Mouse (Mus musculus) liver, postnatal 0 days (tissue): ENCODE data around the gene Mctp1. TPM values are rescaled to one million over a fixed set of nuclear protein-coding genes. Genes with fewer than 3 reads are reported as not detected.

ENCODE experiments used
- ATAC-seq: fragments of 200-750 bp; cut with Nextera tagmentation; 2 replicates; pipeline ENCODE4 v1.8.0; 2017; ENCODE audit warnings: mild to moderate bottlenecking, moderate library complexity
- DNase-seq: peaks from one replicate; pipeline ENCODE4 v3.0.0-alpha.2; 2016
- H3K27ac ChIP-seq: fragments of 300-500 bp; sonication (generic); 2 replicates; pipeline ENCODE4 v1.5.1; 2014; ENCODE audit warnings: antibody characterized with exemption, moderate library complexity, mild to moderate bottlenecking, low read depth
- H3K27me3 ChIP-seq: fragments of 300-500 bp; sonication (generic); 2 replicates; pipeline ENCODE4 v1.6.1; 2014; ENCODE audit warnings: low read length, control low read depth, mixed read lengths; ENCODE audit not compliant: insufficient read depth
- H3K36me3 ChIP-seq: fragments of 300-500 bp; sonication (generic); replicated peaks from 2 replicates; pipeline ENCODE4 v1.6.1; 2014; ENCODE audit warnings: mild to moderate bottlenecking, control low read depth, low read length, moderate library complexity, mixed read lengths; ENCODE audit not compliant: insufficient read depth
- H3K4me1 ChIP-seq: fragments of 300-500 bp; sonication (generic); 2 replicates; pipeline ENCODE4 v1.6.1; 2014; ENCODE audit warnings: antibody characterized with exemption, mild to moderate bottlenecking, control low read depth; ENCODE audit not compliant: insufficient read depth
- H3K4me2 ChIP-seq: fragments of 300-500 bp; sonication (generic); 2 replicates; pipeline ENCODE4 v1.6.1; 2014; ENCODE audit warnings: low read depth, mild to moderate bottlenecking, low read length, moderate library complexity, mixed read lengths
- H3K4me3 ChIP-seq: fragments of 300-500 bp; sonication (generic); 2 replicates; pipeline ENCODE4 v1.5.1; 2014; ENCODE audit warnings: low read depth, low read length
- H3K9ac ChIP-seq: fragments of 300-500 bp; sonication (generic); replicated peaks from 2 replicates; pipeline ENCODE4 v1.6.1; 2014; ENCODE audit warnings: mild to moderate bottlenecking, moderate library complexity
- H3K9me3 ChIP-seq: fragments of 300-500 bp; sonication (generic); 2 replicates; pipeline ENCODE4 v1.6.1; 2016; ENCODE audit warnings: mild to moderate bottlenecking, control low read depth, low read length, mixed read lengths
- CTCF ChIP-seq: sonication (generic); IDR thresholded peaks from 2 replicates; pipeline ENCODE4 v1.5.1; 2016; ENCODE audit warnings: antibody characterized with exemption, low read depth
- EP300 ChIP-seq: IDR thresholded peaks from 2 replicates; pipeline ENCODE4 v1.6.1; 2016; ENCODE audit warnings: antibody characterized with exemption, low read depth, mild to moderate bottlenecking
- WGBS: fragments of 180-500 bp; shearing (Covaris S2); extraction: QIAGEN DNeasy Blood & Tissue Kit; methylation state at CpG from one replicate; pipeline ENCODE4 v1.1.7; 2014; ENCODE audit not compliant: insufficient replicate concordance; 5-methylcytosine and 5-hydroxymethylcytosine counted together
- polyA plus RNA-seq: library from polyadenylated mRNA; unstranded; fragments of >200 nt; fragmentation: Nextera tagmentation; extraction: Ambion mirVana; gene quantifications from 2 replicates; pipeline ENCODE4 v1.2.1, GENCODE M21; 2015

Gene Mctp1
- polyA plus RNA-seq, 1 experiment from 2014 or later, result 2.6 TPM

DNA sequence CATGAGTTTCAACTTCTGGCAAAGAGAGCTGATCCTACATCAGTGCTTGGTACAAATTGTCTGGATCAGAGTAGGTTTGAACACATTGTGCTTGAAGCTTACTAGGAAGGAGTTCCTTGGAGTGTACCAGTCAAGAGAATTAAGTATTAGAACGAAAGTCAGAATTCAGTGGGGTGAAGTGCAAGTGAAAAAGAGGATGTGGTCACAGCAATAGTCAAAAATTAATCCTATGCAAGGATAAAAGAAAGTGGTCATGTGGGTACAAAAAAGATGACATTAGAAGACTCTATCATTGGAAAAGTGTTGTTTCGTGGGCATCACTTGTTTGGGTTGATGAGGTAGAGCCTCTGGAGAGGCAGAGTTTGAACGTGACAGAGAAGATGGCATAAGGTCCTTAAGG lies 8.8 kb downstream of the Mctp1 start:
- ATAC-seq (no peak), DNase-seq (no peak)
- Histone ChIP-seq H3K4me3 (no peak overlapping the region), H3K36me3 (no peaks in the 10 kb centered on the region), H3K27ac (no peak overlapping the region), H3K4me1 (no peaks in the 10 kb centered on the region), H3K27me3 (no peaks in the 10 kb centered on the region), H3K9ac (no peak overlapping the region), H3K4me2 (no peak overlapping the region), H3K9me3 (no peaks in the 10 kb centered on the region)
- TF ChIP-seq CTCF (no peak), EP300 (no peak)
- WGBS, result 50% methylated on average over 3 of the region's 3 CpGs

DNA sequence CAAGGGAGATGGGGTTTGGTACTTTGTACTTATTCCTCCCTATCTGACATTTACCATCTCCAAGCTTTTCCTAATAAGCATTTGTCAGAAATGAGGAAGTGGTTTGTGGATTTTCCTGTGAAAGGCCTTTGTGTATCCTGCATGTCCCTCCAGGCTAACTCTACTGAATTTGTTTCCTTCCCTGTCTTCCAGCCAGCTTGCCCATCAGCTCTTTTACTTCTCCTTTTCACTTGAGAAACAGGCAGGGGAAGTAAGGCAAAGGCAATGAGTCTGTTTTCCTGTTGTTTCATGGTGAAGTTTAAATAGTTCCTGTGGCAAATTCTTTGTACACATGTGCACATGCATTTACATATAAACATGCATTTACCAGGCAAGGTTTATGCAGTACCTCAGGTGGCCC lies 11.6 kb downstream of the Mctp1 start:
- Histone ChIP-seq H3K4me1 (no peaks in the 10 kb centered on the region), H3K9me3 (no peaks in the 10 kb centered on the region), H3K27me3 (no peaks in the 10 kb centered on the region), H3K4me3 (no peak overlapping the region), H3K36me3 (no peaks in the 10 kb centered on the region), H3K27ac (no peak overlapping the region), H3K4me2 (no peak overlapping the region), H3K9ac (no peak overlapping the region)
- DNase-seq (no peak), ATAC-seq (no peak)
- TF ChIP-seq CTCF, result no peak
- no peak for TF ChIP-seq EP300

DNA sequence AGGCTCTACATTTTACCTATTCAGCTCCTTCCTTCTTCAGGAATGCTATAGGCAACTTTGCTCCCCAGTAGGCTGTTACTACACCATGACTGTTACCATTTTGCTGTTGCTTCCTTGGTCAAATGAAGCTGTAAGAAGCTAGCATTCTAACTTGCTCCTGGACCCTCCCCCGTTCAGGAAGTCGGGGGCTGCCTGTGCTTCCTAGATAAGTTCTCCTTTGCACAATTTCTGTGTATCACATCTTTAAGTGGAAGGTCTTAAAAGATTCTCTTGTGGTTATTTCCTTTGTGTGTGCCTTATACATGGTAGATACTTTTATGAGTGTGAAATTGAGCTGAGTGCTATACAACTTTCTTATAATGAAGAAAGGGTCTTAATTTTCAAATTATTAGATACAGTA lies 25.0 kb downstream of the Mctp1 start:
- WGBS, result 16% methylated on average over 2 of the region's 2 CpGs
- DNase-seq (no peak), ATAC-seq (no peak)
- no peaks in the 10 kb centered on the region for H3K4me1 ChIP-seq
- H3K4me2 ChIP-seq, result no peak overlapping the region
- H3K36me3 ChIP-seq, result no peaks in the 10 kb centered on the region
- H3K27me3 ChIP-seq, result no peaks in the 10 kb centered on the region
- no peaks in the 10 kb centered on the region for H3K9me3 ChIP-seq
- no peak overlapping the region for H3K4me3 ChIP-seq
- TF ChIP-seq CTCF (no peak), EP300 (no peak)
- H3K9ac ChIP-seq, result no peak overlapping the region
- H3K27ac ChIP-seq, result no peak overlapping the region

DNA sequence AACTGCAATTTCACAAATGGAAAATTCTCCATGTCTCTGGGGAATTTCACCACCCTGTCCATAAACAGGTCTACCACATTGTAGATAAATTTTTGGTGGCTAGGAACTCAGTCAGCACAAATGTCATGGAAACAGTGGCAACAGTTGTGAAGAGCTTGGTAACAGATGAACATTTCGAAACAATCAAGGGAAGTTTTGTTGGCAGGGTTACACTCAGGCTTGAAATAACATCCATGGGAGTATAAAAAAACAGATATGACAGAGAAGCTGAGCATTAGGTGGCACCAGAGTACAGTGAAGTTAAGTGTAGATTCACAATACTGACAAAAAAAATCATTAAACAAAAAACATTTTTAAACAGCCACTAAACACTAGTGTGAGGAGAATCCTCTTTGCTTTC lies 26.3 kb downstream of the Mctp1 start:
- H3K4me3 ChIP-seq, result no peak overlapping the region
- H3K36me3 ChIP-seq, result no peaks in the 10 kb centered on the region
- no peaks in the 10 kb centered on the region for H3K4me1 ChIP-seq
- no peak overlapping the region for H3K9ac ChIP-seq
- DNase-seq (no peak), ATAC-seq (no peak)
- no peaks in the 10 kb centered on the region for H3K27me3 ChIP-seq
- H3K4me2 ChIP-seq, result no peak overlapping the region
- TF ChIP-seq CTCF (no peak), EP300 (no peak)
- H3K9me3 ChIP-seq, result no peaks in the 10 kb centered on the region
- no peak overlapping the region for H3K27ac ChIP-seq
- WGBS, result 61% methylated on average over 1 of the region's 1 CpGs

DNA sequence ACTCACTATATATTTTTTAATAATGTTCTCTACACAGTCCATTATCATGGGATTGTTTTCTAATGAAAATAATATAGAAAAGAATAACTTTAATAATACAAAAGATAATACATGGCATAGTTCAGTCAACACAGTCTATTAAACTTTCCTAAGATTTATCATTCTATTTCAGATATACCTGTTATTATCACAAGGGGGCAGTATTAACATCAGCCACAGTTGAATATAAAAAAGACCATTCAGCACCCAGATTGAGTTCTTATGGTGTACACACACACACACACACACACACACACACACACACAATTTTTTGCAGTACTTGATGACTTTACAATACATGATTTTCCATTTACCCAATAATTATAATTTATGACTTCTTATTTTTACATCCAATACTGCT lies 31.0 kb downstream of the Mctp1 start:
- H3K9me3 ChIP-seq, result no peaks in the 10 kb centered on the region
- no peak overlapping the region for H3K27ac ChIP-seq
- H3K9ac ChIP-seq, result no peak overlapping the region
- H3K36me3 ChIP-seq, result no peaks in the 10 kb centered on the region
- no peak for TF ChIP-seq EP300
- TF ChIP-seq CTCF, result peak; percentile 34
- H3K4me2 ChIP-seq, result no peak overlapping the region
- no peaks in the 10 kb centered on the region for H3K4me1 ChIP-seq
- H3K27me3 ChIP-seq, result no peaks in the 10 kb centered on the region
- H3K4me3 ChIP-seq, result no peak overlapping the region
- DNase-seq (no peak), ATAC-seq (no peak)

DNA sequence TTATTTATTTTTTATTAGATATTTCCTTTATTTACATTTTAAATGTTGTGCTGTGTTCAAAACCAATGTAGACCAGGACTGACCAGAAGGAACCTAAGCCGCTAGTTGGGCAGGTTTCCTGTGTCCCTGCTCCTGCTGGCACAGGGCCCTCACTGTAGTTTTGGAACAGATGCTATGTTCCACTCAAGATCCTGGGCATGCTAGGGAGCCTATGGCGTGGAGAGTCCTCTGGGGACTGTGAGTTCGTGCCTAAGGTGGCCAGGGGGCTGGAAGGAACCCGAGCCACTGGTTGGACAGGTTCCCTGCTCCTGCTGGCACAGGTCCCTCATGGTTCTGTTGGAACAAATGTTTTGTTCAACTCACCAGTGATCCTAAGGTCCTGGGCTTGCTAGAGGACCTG lies 35.8 kb downstream of the Mctp1 start:
- no peaks in the 10 kb centered on the region for H3K36me3 ChIP-seq
- DNase-seq (no peak), ATAC-seq (no peak)
- H3K9me3 ChIP-seq, result no peaks in the 10 kb centered on the region
- no peak overlapping the region for H3K4me3 ChIP-seq
- H3K27ac ChIP-seq, result no peak overlapping the region
- no peaks in the 10 kb centered on the region for H3K27me3 ChIP-seq
- 73% methylated on average over 4 of the region's 4 CpGs for WGBS
- no peak for TF ChIP-seq CTCF
- TF ChIP-seq EP300, result no peak
- no peak overlapping the region for H3K4me2 ChIP-seq
- no peak overlapping the region for H3K9ac ChIP-seq
- no peaks in the 10 kb centered on the region for H3K4me1 ChIP-seq

DNA sequence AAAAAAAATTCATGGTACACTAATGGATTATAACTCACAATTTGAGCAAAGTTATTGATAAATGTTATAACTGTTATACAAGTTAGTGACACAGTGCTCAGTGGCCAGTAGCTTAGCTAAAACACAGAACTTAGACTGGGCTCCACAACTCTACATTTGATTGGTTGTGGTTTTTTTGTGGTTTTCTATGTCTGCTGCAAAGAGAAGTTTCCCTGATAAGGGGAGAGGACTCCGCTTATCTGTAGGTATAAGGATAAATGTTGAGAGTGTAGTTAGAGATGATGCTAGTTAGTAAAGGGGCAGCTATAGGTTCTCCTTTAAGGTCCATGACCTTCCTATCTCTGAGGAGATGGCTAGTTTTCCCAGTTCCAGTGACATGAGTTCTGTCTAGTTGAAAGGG lies 36.7 kb downstream of the Mctp1 start:
- Histone ChIP-seq H3K9ac (no peak overlapping the region), H3K4me2 (no peak overlapping the region), H3K36me3 (no peaks in the 10 kb centered on the region), H3K27ac (no peak overlapping the region), H3K27me3 (no peaks in the 10 kb centered on the region), H3K4me1 (no peaks in the 10 kb centered on the region), H3K4me3 (no peak overlapping the region), H3K9me3 (no peaks in the 10 kb centered on the region)
- ATAC-seq (peak; percentile 49), DNase-seq (no peak)
- 35% methylated on average over 1 of the region's 1 CpGs for WGBS
- TF ChIP-seq EP300 (no peak), CTCF (no peak)
